Mouse (Mus musculus) forebrain, embryonic 14.5 days (tissue): ENCODE measurements at regions not wholly inside any gene's neighbourhood (a gene's known extent, or its start where the extent isn't known, plus 50 kb on each side); places are given as distances from the start of the nearest gene placed in this dataset.

Experiments used
- ATAC-seq: fragments of 200-750 bp; cut with Nextera tagmentation; 2 replicates; pipeline ENCODE4 v1.8.0; 2017; ENCODE audit warnings: mild to moderate bottlenecking, moderate library complexity
- DNase-seq: peaks from one replicate; pipeline ENCODE4 v3.0.0-alpha.2; 2015; ENCODE audit warnings: low spot score
- H3K27ac ChIP-seq: fragments of 300-500 bp; sonication (generic); 2 replicates; pipeline ENCODE4 v1.5.1; 2014; ENCODE audit warnings: low read depth, mild to moderate bottlenecking, control low read depth, low read length, moderate library complexity
- H3K27me3 ChIP-seq: fragments of 300-500 bp; sonication (generic); replicated peaks from 2 replicates; pipeline ENCODE4 v1.6.1; 2014; ENCODE audit warnings: low read length, control low read depth, mixed read lengths; ENCODE audit not compliant: control insufficient read depth, insufficient read depth
- H3K36me3 ChIP-seq: fragments of 300-500 bp; sonication (generic); 2 replicates; pipeline ENCODE4 v1.6.1; 2014; ENCODE audit warnings: low read length, control low read depth; ENCODE audit not compliant: control insufficient read depth, insufficient read depth
- H3K4me1 ChIP-seq: fragments of 300-500 bp; sonication (generic); 2 replicates; pipeline ENCODE4 v1.6.1; 2014; ENCODE audit warnings: antibody characterized with exemption, low read length, control low read depth; ENCODE audit not compliant: control insufficient read depth, insufficient read depth
- H3K4me2 ChIP-seq: fragments of 300-500 bp; sonication (generic); 2 replicates; pipeline ENCODE4 v1.6.1; 2014; ENCODE audit warnings: mild to moderate bottlenecking, control low read depth, low read length
- H3K4me3 ChIP-seq: fragments of 300-500 bp; sonication (generic); 2 replicates; pipeline ENCODE4 v1.5.1; 2014; ENCODE audit warnings: low read depth, low read length, control low read depth
- H3K9ac ChIP-seq: fragments of 300-500 bp; sonication (generic); 2 replicates; pipeline ENCODE4 v1.6.1; 2014; ENCODE audit warnings: mild to moderate bottlenecking, low read length, control low read depth, moderate library complexity
- H3K9me3 ChIP-seq: fragments of 300-500 bp; sonication (generic); replicated peaks from 2 replicates; pipeline ENCODE4 v1.6.1; 2016; ENCODE audit warnings: low read length, control low read depth, mixed read lengths; ENCODE audit not compliant: control insufficient read depth
- WGBS: fragments of 180-500 bp; shearing (Covaris S2); extraction: QIAGEN DNeasy Blood & Tissue Kit; methylation state at CpG from one replicate; pipeline ENCODE4 v1.1.7; 2014; 5-methylcytosine and 5-hydroxymethylcytosine counted together

GRCm38 (mm10) chr6:14819798-14820197, 64.7 kb upstream of the Ppp1r3a start:
- no peak overlapping the region for H3K4me2 ChIP-seq
- DNase-seq (peak; percentile 84), ATAC-seq (peak; percentile 95)
- no peaks in the 10 kb centered on the region for H3K27me3 ChIP-seq
- no peak overlapping the region for H3K4me3 ChIP-seq
- no peaks in the 10 kb centered on the region for H3K36me3 ChIP-seq
- no peaks in the 10 kb centered on the region for H3K9me3 ChIP-seq
- no peak overlapping the region for H3K27ac ChIP-seq
- H3K4me1 ChIP-seq = no peaks in the 10 kb centered on the region
- 34% methylated on average over 2 of the region's 2 CpGs for WGBS
- H3K9ac ChIP-seq = no peak overlapping the region

DNA sequence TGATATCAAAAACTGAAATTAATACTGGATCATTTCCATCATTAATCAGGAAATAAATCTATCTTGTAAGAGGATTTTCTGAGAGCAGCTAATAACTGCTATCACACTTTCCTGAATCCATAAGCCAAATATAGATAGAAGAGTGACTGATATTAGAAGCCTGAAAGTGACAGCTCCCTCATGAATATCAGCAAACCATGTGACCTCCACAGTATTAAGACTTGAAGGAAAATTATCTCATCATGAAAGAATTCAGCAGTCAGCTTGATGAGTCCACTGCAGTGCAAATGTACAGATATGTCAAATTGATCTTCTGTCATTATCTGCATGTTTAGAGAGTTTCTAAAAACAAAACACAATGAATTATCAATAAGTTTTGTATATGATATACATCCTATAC, 69.7 kb upstream of the Ppp1r3a start:
- Histone ChIP-seq H3K4me2 (no peak overlapping the region), H3K27ac (no peak overlapping the region), H3K9me3 (no peaks in the 10 kb centered on the region), H3K9ac (no peak overlapping the region), H3K36me3 (no peaks in the 10 kb centered on the region), H3K4me1 (no peaks in the 10 kb centered on the region), H3K27me3 (no peaks in the 10 kb centered on the region), H3K4me3 (no peak overlapping the region)
- DNase-seq = peak; percentile 9
- ATAC-seq = peak; percentile 24; the same call in 1 of the 2 replicates

- WGBS = 5% methylated on average over 2 of the region's 2 CpGs
- DNase-seq (peak; percentile 76), ATAC-seq (no peak)
- Histone ChIP-seq H3K4me2 (no peak overlapping the region), H3K4me1 (no peaks in the 10 kb centered on the region), H3K9me3 (no peaks in the 10 kb centered on the region), H3K36me3 (no peaks in the 10 kb centered on the region), H3K27ac (no peak overlapping the region), H3K4me3 (no peak overlapping the region), H3K27me3 (no peaks in the 10 kb centered on the region), H3K9ac (no peak overlapping the region)
These were observed 62.2 kb upstream of the Foxp2 start for GRCm38 (mm10) chr6:14838910-14839309.
